Mouse (Mus musculus): ENCODE data around the gene Gm9999. TPM values are rescaled to one million over a fixed set of nuclear protein-coding genes. Genes with fewer than 3 reads are reported as not detected.

Gene Gm9999
- polyA plus RNA-seq, 1 experiment, result not detected

DNA sequence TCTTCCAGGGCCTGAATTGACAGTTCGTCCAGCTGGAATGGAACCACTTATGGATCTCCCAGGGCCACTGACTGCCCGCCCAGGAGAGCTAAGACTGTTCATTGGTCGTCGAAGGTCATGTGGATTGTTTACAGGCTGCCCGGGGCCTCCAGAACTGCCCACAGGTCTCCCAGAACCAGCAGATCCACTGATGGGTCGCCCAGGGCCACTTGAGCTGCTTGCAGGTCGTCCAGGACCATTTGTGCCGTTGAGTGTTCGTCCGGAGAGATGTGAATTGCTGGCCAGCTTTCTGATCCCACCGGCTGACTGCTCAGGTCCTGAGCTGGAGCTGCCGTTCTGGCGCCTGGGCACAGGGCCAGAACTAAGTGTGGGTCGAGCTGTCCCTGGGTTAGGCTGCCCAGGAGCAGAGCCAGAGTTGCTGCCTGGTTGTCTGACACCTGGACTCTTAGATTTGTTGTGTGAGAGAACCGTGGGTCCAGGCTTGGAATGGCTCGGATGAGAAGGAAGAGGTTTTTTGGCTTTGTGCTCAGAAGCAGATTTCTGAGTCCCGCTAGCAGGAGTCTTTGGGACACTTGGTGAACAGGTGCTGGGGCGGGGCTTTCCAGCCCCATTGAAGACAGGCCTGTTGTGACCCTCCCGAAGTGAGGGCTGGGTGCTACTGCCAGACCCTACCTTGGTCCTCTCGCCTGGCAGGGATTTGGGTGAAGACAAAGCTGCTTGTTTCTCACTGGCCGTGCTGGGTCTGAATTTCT is 14.4 kb downstream of the Gm9999 start:
- Histone ChIP-seq H3ac (ENCODE audit: control insufficient read depth, insufficient read length) (no peak overlapping the region), H3K79me2 (ENCODE audit: control insufficient read depth, insufficient read depth) (peaks cover 68% of the 10 kb centered on the region), H3K4me2 (ENCODE audit: low read depth) (peak overlapping the region; percentile 30), H3K27me3 (ENCODE audit: control insufficient read depth, insufficient read depth, insufficient read length) (no peaks in the 10 kb centered on the region), H3K36me3 (ENCODE audit: control insufficient read depth, insufficient read depth) (peaks cover 61% of the 10 kb centered on the region), H3K4me3 (no peak overlapping the region)
- TF ChIP-seq MYOG (IDR thresholded peaks at IDR 0.05; ENCODE audit: control insufficient read depth in 1 of 3, insufficient read depth in 1 of 3, insufficient read length in 2 of 3, low read depth in 2 of 3), result peak in 1 of 3 experiments; percentile 61
- TF ChIP-seq MAX (IDR thresholded peaks at IDR 0.05; ENCODE audit: low read depth), result no peak

DNA sequence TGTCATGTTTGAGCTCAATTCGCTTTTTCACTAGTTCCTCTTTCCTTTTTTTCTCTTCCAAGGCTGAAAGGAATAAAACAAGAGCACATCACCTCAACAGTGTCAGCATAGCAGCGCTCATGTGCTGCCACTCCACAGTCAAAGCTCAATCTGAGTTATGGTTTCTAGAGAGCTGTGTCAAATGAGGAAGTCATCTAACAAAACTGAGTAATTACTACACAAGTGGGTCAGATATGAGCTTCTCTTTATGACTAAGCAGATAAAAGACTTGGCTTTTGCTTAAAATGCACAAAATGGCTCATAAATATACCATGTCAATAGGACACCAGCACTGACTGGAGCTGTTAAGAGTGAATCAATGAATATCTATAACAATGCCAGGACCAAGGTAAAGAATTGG is 15.6 kb downstream of the Gm9999 start:
- Histone ChIP-seq H3K27me3 (ENCODE audit: control insufficient read depth, insufficient read depth, insufficient read length) (no peaks in the 10 kb centered on the region), H3K4me2 (ENCODE audit: low read depth) (no peak overlapping the region), H3K79me2 (ENCODE audit: control insufficient read depth, insufficient read depth) (peaks cover 78% of the 10 kb centered on the region), H3ac (ENCODE audit: control insufficient read depth, insufficient read length) (no peak overlapping the region), H3K4me3 (no peak overlapping the region), H3K36me3 (ENCODE audit: control insufficient read depth, insufficient read depth) (peaks cover 50% of the 10 kb centered on the region)
- TF ChIP-seq TCF3 (IDR thresholded peaks at IDR 0.05; ENCODE audit: insufficient read length, low read depth) (no peak), MYOD1 (IDR thresholded peaks at IDR 0.05; ENCODE audit: control insufficient read depth in 1 of 3, insufficient read length in 2 of 3, low read depth in 2 of 3) (no peak), MYOG (IDR thresholded peaks at IDR 0.05; ENCODE audit: control insufficient read depth in 1 of 3, insufficient read depth in 1 of 3, insufficient read length in 2 of 3, low read depth in 2 of 3) (no peak), USF1 (IDR thresholded peaks at IDR 0.05; ENCODE audit: low read depth) (no peak), SRF (IDR thresholded peaks at IDR 0.05; ENCODE audit: control insufficient read depth, insufficient read length, low read depth) (no peak), POLR2A (IDR thresholded peaks at IDR 0.05; ENCODE audit: insufficient read length, low read depth) (no peak)

DNA sequence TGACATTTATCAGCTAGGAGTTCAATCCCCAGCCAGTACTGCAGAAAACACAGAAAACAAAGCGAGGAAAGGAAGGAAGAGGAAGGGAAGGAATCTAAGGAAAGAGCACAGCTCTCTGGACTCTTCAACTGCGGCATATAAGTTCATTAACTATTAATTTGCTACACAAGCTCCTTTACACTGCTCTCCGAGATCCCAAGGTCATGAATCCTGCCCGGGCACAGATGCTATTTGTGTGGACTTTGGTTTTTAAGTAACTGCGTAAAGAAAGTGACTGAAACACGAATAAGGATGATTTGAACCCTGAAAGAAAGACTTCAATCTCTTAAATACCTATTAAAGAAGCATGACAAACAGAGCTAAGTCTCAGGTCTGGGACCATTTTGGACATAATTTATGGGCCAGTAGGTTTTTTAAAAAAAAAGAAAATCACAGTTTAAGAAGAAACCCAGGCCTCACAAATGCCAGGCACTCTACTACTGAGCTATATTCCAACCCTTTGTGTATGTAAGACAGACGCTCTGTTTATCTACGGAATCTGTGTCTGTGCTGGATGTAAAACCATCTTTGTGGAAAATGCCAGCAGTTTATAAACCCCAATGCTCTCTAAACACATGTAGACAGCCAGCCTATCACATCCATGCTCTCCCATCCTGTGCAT is 16.7 kb downstream of the Gm9999 start:
- H3K27me3 ChIP-seq (ENCODE audit: control insufficient read depth, insufficient read depth, insufficient read length), result no peaks in the 10 kb centered on the region
- H3K4me2 ChIP-seq (ENCODE audit: low read depth), result peak overlapping the region; percentile 16
- H3K36me3 ChIP-seq (ENCODE audit: control insufficient read depth, insufficient read depth), result peaks cover 38% of the 10 kb centered on the region
- H3K4me3 ChIP-seq, result no peak overlapping the region
- TF ChIP-seq E2F4 (IDR thresholded peaks at IDR 0.05; ENCODE audit: insufficient read depth) (no peak), MAX (IDR thresholded peaks at IDR 0.05; ENCODE audit: low read depth) (no peak), REST (IDR thresholded peaks at IDR 0.05; ENCODE audit: insufficient read depth, insufficient read length) (no peak), USF1 (IDR thresholded peaks at IDR 0.05; ENCODE audit: low read depth) (no peak), POLR2AphosphoS2 (IDR thresholded peaks at IDR 0.05; ENCODE audit: insufficient read length, low read depth) (no peak), MYOG (IDR thresholded peaks at IDR 0.05; ENCODE audit: control insufficient read depth in 1 of 3, insufficient read depth in 1 of 3, insufficient read length in 2 of 3, low read depth in 2 of 3) (no peak), TCF3 (IDR thresholded peaks at IDR 0.05; ENCODE audit: insufficient read length, low read depth) (no peak), TCF12 (IDR thresholded peaks at IDR 0.05; ENCODE audit: insufficient read depth, poor library complexity, severe bottlenecking) (no peak), POLR2A (IDR thresholded peaks at IDR 0.05; ENCODE audit: insufficient read length, low read depth) (no peak), MYOD1 (IDR thresholded peaks at IDR 0.05; ENCODE audit: control insufficient read depth in 1 of 3, insufficient read length in 2 of 3, low read depth in 2 of 3) (no peak), SRF (IDR thresholded peaks at IDR 0.05; ENCODE audit: control insufficient read depth, insufficient read length, low read depth) (no peak), CEBPB (IDR thresholded peaks at IDR 0.05; ENCODE audit: insufficient read depth, poor library complexity, severe bottlenecking) (no peak)
- H3ac ChIP-seq (ENCODE audit: control insufficient read depth, insufficient read length), result no peak overlapping the region
- peaks cover 90% of the 10 kb centered on the region for H3K79me2 ChIP-seq (ENCODE audit: control insufficient read depth, insufficient read depth)

DNA sequence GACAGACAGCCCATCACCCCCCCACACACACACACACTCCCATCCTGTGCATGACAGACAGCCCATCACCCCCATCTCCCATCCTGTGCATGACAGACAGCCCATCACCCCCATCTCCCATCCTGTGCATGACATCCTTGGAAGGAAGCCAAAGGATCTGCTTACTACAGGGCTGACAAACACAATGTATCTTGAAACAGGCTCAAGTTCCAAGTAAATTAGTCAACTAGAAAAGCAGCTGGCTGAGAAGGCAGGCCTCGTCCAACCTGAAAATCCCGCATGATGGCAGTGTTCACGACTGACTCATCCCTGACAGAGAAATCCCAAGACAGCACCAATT is 17.2 kb downstream of the Gm9999 start:
- TF ChIP-seq POLR2AphosphoS2 (IDR thresholded peaks at IDR 0.05; ENCODE audit: insufficient read length, low read depth) (no peak), USF1 (IDR thresholded peaks at IDR 0.05; ENCODE audit: low read depth) (no peak), MYOG (IDR thresholded peaks at IDR 0.05; ENCODE audit: control insufficient read depth in 1 of 3, insufficient read depth in 1 of 3, insufficient read length in 2 of 3, low read depth in 2 of 3) (peak in 1 of 3 experiments; percentile 12), MAX (IDR thresholded peaks at IDR 0.05; ENCODE audit: low read depth) (no peak), MYOD1 (IDR thresholded peaks at IDR 0.05; ENCODE audit: control insufficient read depth in 1 of 3, insufficient read length in 2 of 3, low read depth in 2 of 3) (peak in 1 of 3 experiments; percentile 41), TCF12 (IDR thresholded peaks at IDR 0.05; ENCODE audit: insufficient read depth, poor library complexity, severe bottlenecking) (peak; percentile 5), POLR2A (IDR thresholded peaks at IDR 0.05; ENCODE audit: insufficient read length, low read depth) (peak; percentile 10)
- Histone ChIP-seq H3K79me2 (ENCODE audit: control insufficient read depth, insufficient read depth) (peaks cover 90% of the 10 kb centered on the region), H3ac (ENCODE audit: control insufficient read depth, insufficient read length) (no peak overlapping the region), H3K4me2 (ENCODE audit: low read depth) (peak overlapping the region; percentile 47), H3K4me3 (no peak overlapping the region), H3K36me3 (ENCODE audit: control insufficient read depth, insufficient read depth) (peaks cover 33% of the 10 kb centered on the region), H3K27me3 (ENCODE audit: control insufficient read depth, insufficient read depth, insufficient read length) (no peaks in the 10 kb centered on the region)

All from myocyte (in vitro differentiated cells).